ENCODE assay signal across 10 mouse cellular contexts in the genomic region with DNA sequence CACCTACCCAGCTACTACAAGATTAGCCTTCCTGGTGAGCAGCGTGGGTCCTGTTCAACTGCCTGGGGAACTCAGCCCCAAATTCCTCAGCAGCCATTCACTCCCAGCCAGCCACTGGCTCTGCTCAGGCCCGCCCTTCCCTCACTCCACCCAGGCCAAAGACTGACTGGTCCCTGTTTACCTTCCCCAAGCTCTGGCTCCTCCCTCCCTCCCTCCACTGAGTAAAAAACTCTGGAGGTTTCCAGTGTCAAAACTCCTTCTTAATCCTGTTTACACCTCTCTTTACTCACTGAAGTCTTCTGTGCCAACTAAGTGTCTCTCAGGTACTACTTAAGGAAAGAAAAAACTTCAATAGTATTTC. TPM values are rescaled to one million over a fixed set of nuclear protein-coding genes. Genes with fewer than 3 reads are reported as not detected.
DNase-seq lines count a peak whose midpoint lies in the region; ATAC-seq lines count a peak whose summit lies in the region.
"Had no signal": no experiment of that assay in that cellular context is flagged by ENCODE, and none has a peak within 500 bp of the region (broad histone marks: within the 10 kb centered on the region; RNA-seq: fewer than 3 reads in every experiment).

No protein-coding gene starts in this region.

- no peaks in the 10 kb centered on the region for H3K36me3 ChIP-seq in intestine, embryonic 16.5 days (ENCODE audit: control insufficient read depth, insufficient read depth, low read length)
- H3K36me3 ChIP-seq in liver, embryonic 16.5 days (ENCODE audit: control insufficient read depth, insufficient read depth) = no peaks in the 10 kb centered on the region
- no peaks in the 10 kb centered on the region for H3K36me3 ChIP-seq in hindbrain, embryonic 14.5 days (replicated peaks; ENCODE audit: control insufficient read depth, insufficient read depth)
- H3K36me3 ChIP-seq: embryonic facial prominence, embryonic 12.5 days had no signal

- no peaks in the 10 kb centered on the region for H3K27me3 ChIP-seq in intestine, embryonic 16.5 days (replicated peaks; ENCODE audit: control insufficient read depth, insufficient read depth, low read length)
- no peaks in the 10 kb centered on the region for H3K27me3 ChIP-seq in liver, embryonic 16.5 days (ENCODE audit: control insufficient read depth, insufficient read depth, low read depth, low read length)
- no peaks in the 10 kb centered on the region for H3K27me3 ChIP-seq in hindbrain, embryonic 14.5 days (ENCODE audit: control insufficient read depth, insufficient read depth, low read length)
- H3K27me3 ChIP-seq: embryonic facial prominence, embryonic 12.5 days had no signal

- peak; percentile 82 for ATAC-seq in intestine, embryonic 16.5 days
- peak; percentile 88 for ATAC-seq in liver, embryonic 16.5 days (ENCODE audit: low read depth)
- no peak for ATAC-seq in hindbrain, embryonic 14.5 days (ENCODE audit: low FRiP score)

- H3K4me1 ChIP-seq in intestine, embryonic 16.5 days (ENCODE audit: control insufficient read depth, insufficient read depth, low read length) = peaks cover 28% of the 10 kb centered on the region
- H3K4me1 ChIP-seq in liver, embryonic 16.5 days (ENCODE audit: control insufficient read depth, low read depth, low read length) = peaks cover 26% of the 10 kb centered on the region
- H3K4me1 ChIP-seq in hindbrain, embryonic 14.5 days (replicated peaks; ENCODE audit: control insufficient read depth, insufficient read depth, low read length) = no peaks in the 10 kb centered on the region

- H3K4me2 ChIP-seq in intestine, embryonic 16.5 days (ENCODE audit: low read depth, low read length) = no peak overlapping the region
- no peak overlapping the region for H3K4me2 ChIP-seq in liver, embryonic 16.5 days (ENCODE audit: low read depth, low read length)
- H3K4me2 ChIP-seq in hindbrain, embryonic 14.5 days (replicated peaks) = no peak overlapping the region
- H3K4me2 ChIP-seq: embryonic facial prominence, embryonic 12.5 days had no signal

- 29% methylated on average over 2 of the region's 2 CpGs for WGBS in intestine, embryonic 16.5 days
- WGBS in liver, embryonic 16.5 days (ENCODE audit: insufficient replicate concordance) = 9% methylated on average over 2 of the region's 2 CpGs
- WGBS in hindbrain, embryonic 14.5 days = 49% methylated on average over 2 of the region's 2 CpGs

- no peaks in the 10 kb centered on the region for H3K9me3 ChIP-seq in intestine, embryonic 16.5 days (ENCODE audit: control insufficient read depth, low read length)
- no peaks in the 10 kb centered on the region for H3K9me3 ChIP-seq in liver, embryonic 16.5 days (replicated peaks; ENCODE audit: control insufficient read depth, low read length)
- H3K9me3 ChIP-seq in hindbrain, embryonic 14.5 days (ENCODE audit: control insufficient read depth, low read length) = no peaks in the 10 kb centered on the region
- H3K9me3 ChIP-seq: embryonic facial prominence, embryonic 12.5 days had no signal

- H3K9ac ChIP-seq in intestine, embryonic 16.5 days (ENCODE audit: low read depth, low read length) = no peak overlapping the region
- no peak overlapping the region for H3K9ac ChIP-seq in liver, embryonic 16.5 days (ENCODE audit: low read depth, low read length)
- H3K9ac ChIP-seq in hindbrain, embryonic 14.5 days = no peak overlapping the region
- H3K9ac ChIP-seq: embryonic facial prominence, embryonic 12.5 days had no signal

- DNase-seq in kidney, adult 9 months = peak; percentile 39
- no peak for DNase-seq in kidney, adult 18-20 months
- DNase-seq in urinary bladder, postnatal 14 days (ENCODE audit: low spot score) = peak; percentile 75
- no peak for DNase-seq in spleen, adult 18-20 months
- no peak for DNase-seq in layer of hippocampus, adult 11-12 months (ENCODE audit: low spot score)
- no peak for DNase-seq in hindbrain, embryonic 14.5 days (ENCODE audit: low spot score)
- DNase-seq: adrenal gland, postnatal 25 days had no signal

- H3K4me3 ChIP-seq in intestine, embryonic 16.5 days (ENCODE audit: low read length) = no peak overlapping the region
- H3K4me3 ChIP-seq in liver, embryonic 16.5 days (ENCODE audit: low read depth, low read length) = no peak overlapping the region
- no peak overlapping the region for H3K4me3 ChIP-seq in hindbrain, embryonic 14.5 days (replicated peaks; ENCODE audit: low read length)
- H3K4me3 ChIP-seq: embryonic facial prominence, embryonic 12.5 days had no signal

- H3K27ac ChIP-seq in intestine, embryonic 16.5 days (ENCODE audit: low read length) = peak overlapping the region; percentile 50; the same call in 1 of the 2 replicates
- no peak overlapping the region for H3K27ac ChIP-seq in liver, embryonic 16.5 days (ENCODE audit: low read length)
- no peak overlapping the region for H3K27ac ChIP-seq in hindbrain, embryonic 14.5 days
- H3K27ac ChIP-seq: embryonic facial prominence, embryonic 12.5 days had no signal

RNA-seq across cellular contexts. Expression of gene Arhgap10, which starts 38.9 kb away (rescaled TPM):
- 28.9 and 29.6 TPM in 2 replicates for polyA plus RNA-seq in intestine, embryonic 16.5 days (2015; fragmentation: Nextera tagmentation; extraction: Ambion mirVana)
- 5.7 and 7.0 TPM in 2 replicates for polyA plus RNA-seq in liver, embryonic 16.5 days (2015; fragmentation: Nextera tagmentation; extraction: Ambion mirVana)
- polyA plus RNA-seq in hindbrain, embryonic 14.5 days (2014; fragmentation: Nextera tagmentation; extraction: Ambion mirVana) = 5.1 and 5.4 TPM in 2 replicates

Comparison
In these comparisons a context has a peak if more than half of its experiments do, and no peak if none do; other contexts are left out.
1. DNase-seq: peak in kidney, adult 9 months (single experiment) and urinary bladder, postnatal 14 days (single experiment); none in kidney, adult 18-20 months (single experiment), spleen, adult 18-20 months (0 of 2), layer of hippocampus, adult 11-12 months (single experiment) and hindbrain, embryonic 14.5 days (single experiment).